Mouse (Mus musculus) liver, embryonic 14.5 days (tissue): Measurements from ENCODE around the gene Aldh1a3.

Experiments used
- CTCF ChIP-seq: IDR thresholded peaks from 2 replicates; pipeline ENCODE4 v1.5.1; 2016; ENCODE audit warnings: antibody characterized with exemption, low read depth, control low read depth
- EP300 ChIP-seq: IDR thresholded peaks from 2 replicates; pipeline ENCODE4 v1.6.1; 2016; ENCODE audit warnings: antibody characterized with exemption, low read depth

- TF ChIP-seq EP300 (no peak), CTCF (no peak)
Measured at GRCm38 (mm10) chr7:66413093-66413492, 14.2 kb downstream of the Aldh1a3 start.
